Mouse (Mus musculus) layer of hippocampus, adult 8-10 months (tissue): Measurements from ENCODE around the gene Galp. TPM values are rescaled to one million over a fixed set of nuclear protein-coding genes. Genes with fewer than 3 reads are reported as not detected.

Experiments used
- DNase-seq, 2 experiments: peaks; one replicate each; pipeline ENCODE4 v3.0.0; 2022; ENCODE audit warnings: low spot score in 2 of 2
- total RNA-seq, 4 experiments: library from RNA; stranded (reverse); gene quantifications; 2 replicates each; pipeline ENCODE4 v1.2.4; 2022

The Galp gene
- total RNA-seq: not detected

DNA sequence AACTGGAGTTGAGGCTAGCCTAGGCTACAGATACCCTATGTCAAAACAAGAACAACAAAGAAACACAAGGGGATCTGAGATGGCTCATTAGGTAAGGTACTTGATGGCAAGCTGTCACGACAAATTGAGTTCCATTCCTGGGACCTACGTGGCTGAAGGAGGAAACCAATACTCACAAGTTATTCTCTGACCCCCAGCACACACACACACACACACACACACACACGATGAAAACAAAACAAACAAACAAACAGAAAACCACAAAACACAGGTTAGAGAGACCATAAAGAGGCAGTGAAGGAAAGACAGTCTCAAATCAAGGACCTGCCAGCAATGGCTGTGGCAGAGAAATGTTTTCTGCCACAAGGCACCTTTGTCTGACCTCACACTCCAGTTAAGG is at the start of gene Galp:
Gene Galp (plus strand): TSS at position 301 of the 400 bp plus-strand sequence.
- no peak for DNase-seq

DNA sequence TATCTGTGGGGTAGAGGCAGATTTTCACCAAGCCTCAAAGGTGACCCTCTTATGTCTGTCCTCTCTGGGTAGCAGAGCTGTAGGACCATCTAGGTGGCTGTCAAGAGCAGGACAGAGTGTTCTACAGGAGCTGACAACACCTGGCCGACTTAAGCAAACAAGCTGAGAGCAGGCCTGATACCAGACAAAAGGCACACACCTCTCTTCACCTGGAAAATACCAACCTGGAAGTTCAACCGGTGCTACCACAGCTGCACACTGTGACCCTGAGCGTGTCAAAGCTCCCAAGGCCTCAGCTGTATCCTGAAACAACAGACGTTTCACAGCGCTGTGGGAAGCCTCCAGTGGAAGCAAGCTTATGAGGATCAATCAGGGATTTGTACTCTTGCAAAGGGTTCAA is 49.2 kb upstream of the Galp start:
- DNase-seq: no peak

DNA sequence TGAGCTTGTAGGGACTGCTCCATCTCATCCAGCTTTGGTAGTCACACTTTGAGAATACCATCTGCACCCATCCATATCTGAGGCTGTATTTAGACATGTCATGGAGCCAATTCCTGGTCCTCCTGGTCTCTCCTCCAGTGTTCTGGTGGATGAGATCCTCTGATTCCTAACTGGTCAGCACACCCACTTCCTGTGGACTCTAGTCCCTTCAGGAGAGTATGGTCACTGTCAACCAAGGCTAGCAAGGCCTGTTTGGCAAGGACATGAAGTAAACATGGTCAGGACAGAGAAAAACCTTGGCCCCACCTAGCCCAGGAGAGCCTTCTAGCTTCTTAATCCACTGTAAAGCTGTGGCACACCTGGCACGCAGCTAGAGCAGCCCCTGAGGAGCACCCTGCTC is 45.6 kb upstream of the Galp start:
- DNase-seq: no peak

DNA sequence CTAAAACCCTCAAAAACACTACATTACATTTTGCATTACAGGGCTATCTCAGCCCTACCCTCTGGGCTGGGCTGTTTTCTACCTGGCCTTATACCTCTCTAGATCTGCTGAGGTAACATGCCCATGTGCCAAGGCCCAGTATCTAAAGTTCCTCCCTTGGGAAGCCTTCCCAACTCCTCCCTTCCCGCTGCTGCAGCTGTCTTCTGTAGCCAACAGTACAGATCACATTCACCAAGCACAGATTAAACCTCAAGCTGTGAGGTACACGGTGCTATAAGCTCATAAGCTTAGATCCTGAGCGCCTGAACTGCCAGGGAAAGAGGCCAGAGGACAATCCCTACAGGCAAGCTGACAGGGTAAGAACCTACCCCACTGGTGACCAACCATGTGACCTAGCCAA is 44.9 kb upstream of the Galp start:
- DNase-seq: no peak

DNA sequence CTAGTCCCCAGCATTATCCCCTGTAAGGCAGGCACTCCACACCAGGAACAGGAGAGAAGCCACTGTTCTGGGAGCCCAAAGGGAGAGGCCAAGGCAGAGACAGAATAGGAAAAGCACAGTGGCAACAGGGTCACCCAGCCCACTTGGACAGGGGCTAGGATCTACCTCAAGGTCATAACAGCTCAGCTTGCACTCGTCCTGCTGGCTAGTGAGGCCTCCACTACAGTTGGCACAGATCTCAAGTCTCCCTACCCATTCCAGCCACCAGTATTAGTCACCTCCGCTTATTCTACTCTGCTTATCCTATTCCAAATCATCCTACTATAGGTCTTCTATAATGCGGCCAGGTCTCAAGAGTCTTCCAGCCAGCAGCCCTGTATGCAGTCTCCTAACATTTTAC is 43.8 kb upstream of the Galp start:
- DNase-seq: no peak

DNA sequence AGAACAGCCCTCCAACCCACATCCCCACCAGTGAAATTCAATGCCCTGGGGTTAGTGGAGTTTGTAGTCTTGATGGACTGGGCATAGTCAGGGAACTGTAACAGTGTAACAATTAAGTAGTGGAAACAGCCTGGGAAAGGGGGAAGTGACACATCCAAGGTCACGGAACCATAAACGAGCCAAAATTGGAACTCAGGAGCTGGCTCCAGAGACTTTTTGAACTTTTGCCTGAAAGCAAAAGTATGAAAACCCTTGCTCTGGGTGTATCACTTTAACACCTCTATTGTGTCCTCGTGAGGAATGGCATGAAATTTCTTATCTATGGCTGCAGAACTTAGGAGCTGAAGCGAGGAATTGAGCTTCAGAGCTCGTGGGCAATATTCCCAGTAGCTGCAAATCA is 42.7 kb upstream of the Galp start:
- DNase-seq: no peak

DNA sequence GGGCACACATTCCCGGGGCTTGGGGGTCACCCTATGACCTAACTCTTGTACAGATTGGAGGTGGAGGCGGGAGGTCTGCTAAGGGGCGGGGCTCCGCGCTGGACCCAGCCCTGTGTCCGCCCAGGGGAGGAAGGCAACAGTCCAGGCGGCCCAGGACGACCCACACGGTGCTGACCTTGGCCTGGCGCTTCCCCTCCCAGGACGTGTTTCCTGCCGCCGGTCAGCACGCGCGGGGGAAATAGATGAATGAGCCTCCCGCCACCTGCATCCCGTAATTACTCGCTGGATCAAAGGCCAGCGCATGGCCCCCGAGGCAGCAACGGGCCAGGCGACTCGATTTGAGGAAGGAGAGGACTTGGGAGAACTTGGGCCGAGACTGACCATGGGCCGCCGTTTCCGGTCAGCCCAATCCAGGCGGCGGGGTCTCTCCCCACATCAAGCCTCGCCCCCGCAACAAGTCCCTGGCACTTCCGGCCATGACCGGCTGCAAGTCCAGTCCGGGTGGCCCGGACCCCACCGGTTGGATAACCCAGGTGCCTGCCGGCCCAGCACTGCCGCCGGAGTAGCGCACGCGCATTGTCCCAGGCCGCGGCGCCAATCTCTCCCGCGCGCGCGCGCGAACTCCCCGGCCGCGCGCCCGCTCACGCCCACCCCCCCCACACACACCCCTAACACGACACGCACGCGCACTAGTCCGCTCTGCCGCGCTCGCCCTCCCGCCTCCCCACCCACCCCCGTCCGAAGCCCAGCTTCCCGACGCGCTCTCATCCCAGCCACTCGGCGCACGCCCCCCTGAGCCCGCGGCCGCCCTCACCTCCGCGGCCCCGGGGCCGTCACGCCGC is 41.6 kb upstream of the Galp start:
- peak; percentile 63 to 69 for DNase-seq

DNA sequence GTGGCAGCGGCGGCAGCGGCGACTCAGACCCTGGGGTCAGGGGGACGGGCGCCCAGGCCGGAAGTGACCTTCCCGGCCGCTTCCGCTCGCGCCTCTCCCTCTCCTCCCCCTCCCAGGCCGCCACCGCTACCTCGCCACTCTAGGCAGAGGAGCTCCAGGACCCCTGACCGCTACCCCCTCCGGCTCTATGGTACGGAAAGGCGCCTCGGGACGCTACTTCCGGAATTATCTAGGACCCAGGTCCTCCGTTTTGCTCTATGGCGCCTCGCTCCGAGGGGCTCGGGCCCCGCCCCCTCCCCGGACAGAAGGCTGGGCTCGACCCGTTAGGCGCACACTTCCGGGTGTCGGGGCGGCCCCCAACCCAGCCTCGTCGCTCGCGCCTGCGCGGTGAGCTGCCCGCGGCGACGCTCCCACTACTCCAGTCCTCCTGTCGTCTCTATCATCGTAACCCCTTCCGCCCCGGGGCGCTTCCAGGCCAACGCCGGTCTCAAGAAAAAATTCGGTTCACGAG is 40.9 kb upstream of the Galp start, which contains the start of gene Zfp787:
Gene Zfp787 (minus strand): TSS at position 97 of the 511 bp plus-strand sequence.
- DNase-seq: peak; percentile 97

DNA sequence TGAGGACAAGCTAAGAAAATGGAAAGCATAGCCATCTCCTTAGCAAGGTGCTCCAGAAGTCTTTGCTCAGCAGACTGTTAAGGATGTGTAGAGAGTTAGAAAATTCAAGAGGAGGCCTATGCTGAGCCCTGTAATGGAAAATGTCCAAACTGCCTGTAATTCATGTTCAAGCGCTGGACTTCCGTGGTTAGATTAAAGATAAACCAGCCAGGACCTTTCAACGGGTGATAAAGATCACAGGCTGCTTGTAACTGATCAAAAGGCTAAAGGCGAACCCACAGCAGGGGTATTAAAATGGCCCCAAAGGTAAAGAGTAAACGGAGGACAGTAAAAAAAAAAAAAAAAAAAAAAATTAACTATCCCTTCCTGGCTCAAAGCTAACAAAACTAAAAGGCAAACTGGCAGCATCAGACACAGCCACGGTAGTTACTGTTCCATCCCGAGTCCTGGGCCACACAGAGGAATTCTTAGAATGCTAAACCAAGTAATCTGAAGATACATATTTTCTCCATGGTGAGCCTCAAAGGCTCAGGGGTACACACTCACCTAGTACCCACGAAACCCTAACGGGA is 39.9 kb upstream of the Galp start:
- no peak for DNase-seq

DNA sequence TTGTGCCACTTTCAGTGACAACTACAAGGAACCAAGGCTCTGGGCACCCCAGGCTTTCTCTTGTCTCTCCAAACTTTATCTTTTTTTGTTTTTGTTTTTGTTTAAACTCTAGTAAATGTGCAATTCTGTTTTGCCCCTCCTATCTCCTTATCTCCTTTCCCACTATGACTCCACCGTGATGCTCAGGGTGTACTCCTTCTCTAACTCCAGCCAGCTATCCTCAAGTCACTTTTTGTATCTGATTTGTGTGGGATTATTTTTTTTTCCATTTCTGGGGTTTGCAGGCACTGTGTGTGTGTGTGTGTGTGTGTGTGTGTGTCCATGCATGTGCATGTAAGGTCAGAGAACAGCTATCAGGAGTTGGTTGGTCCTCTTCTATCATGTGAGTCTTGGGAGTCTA is 39.4 kb upstream of the Galp start:
- DNase-seq: no peak

DNA sequence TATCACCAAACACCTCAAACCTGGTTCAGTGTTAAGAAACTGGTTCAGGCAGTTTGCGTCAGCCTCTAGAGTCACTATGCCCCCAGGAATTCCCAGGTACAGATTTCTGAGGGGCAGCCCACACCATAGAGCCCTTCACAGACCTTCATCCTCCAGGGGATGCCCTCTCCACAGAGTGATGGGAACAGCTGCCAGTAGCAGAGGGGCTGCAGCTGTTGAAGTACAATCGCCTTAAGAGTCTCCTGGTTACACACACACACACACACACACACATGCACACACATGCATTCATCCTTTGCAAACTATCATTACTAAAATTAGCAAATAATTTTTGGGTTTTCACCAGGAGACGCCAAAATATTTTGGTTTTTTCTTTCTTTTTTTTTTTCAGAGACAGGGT is 37.3 kb upstream of the Galp start:
- no peak for DNase-seq

DNA sequence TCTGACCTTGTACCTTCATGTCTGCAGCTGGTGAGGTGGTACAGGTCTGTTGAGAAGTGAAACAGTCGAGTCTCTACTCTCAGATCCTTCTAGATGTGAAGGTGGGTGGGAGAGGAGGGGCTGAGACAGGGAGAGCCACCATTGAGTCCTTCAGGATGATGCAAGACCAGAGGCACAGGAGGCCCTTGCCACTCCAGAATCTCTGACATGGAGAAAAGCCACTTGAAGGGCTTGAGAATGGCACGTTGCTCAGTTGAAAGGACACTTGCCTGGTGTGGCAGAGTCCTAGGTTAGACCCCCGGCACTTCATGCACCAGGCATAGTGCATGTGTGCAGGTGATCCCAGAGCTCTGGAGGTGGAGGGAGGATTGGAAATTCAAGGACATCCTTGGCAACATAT is 35.3 kb upstream of the Galp start:
- DNase-seq: no peak

DNA sequence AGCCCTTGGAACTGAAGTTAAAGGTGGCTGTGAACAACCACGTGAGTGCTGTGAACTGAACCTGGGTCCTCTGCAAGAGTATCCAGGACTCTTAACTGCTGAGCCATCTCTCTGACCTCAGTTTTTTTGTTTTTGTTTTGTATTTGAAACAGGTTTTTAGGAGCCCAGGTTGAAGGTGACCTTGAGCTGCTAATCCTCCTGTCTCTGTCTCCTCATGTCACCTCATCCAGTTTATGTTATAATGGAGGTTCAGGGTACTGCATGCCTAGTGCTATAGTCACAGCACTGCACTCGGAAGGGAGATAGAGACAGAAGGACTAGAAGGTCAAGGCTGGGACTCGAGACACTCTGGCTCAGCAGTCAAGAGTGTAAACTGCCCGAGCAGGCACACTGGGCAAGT is 34.7 kb upstream of the Galp start:
- no peak for DNase-seq

DNA sequence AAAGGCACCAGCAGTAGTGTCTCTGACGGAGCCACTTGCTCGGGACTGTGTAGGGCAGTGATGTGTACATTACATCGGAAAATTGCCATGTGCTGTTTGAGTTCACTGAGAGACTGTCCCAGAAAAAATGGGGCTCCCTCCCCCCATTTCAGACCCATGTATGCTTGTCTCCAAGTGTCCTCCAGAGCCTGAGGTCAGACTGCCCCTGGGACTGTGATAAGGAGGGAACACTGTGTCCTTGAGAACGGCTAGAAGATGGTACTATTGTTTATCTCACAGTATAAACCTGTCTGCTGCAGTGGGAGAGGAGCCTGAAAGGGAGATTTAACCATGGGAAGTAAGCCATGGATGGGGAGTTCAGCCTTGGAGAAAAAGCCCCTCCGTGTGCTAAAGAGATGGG is 32.2 kb upstream of the Galp start:
- DNase-seq: no peak

DNA sequence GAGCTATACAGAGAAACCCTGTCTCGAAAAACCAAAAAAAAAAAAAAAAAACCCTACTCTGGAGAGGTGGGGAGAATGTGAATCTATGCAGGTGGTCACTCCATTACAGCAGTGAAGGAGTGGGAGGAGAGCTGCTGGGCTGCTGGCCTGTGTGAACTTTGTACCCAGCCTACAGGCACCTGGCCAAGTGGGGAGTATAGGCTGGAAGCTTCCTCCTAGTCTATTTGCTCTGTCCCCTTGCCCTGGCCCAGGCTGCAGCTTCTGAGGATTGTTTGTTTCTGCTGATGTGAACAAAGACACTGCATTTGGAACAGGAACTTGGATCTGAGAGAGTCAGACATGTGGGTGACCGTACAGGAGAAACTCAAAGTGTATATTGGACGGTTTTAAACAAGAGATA is 27.5 kb upstream of the Galp start:
- DNase-seq: no peak

DNA sequence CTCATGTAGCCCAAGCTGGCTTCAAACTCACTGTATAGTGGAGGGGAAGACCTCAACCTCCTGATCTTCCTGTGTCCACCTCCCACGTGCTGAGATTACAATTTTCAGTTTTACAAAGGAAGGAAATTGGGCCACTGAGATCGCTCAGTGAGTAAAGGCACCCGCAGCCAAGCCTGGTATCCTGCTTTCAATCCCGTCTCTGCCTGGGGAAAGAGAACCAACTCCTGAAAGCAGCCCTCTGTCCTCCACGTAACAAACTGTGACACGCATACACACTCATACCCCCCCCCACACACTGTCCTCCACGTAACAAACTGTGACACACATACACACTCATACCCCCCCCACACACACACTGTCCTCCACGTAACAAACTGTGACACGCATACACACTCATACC is 26.5 kb upstream of the Galp start:
- DNase-seq: no peak

DNA sequence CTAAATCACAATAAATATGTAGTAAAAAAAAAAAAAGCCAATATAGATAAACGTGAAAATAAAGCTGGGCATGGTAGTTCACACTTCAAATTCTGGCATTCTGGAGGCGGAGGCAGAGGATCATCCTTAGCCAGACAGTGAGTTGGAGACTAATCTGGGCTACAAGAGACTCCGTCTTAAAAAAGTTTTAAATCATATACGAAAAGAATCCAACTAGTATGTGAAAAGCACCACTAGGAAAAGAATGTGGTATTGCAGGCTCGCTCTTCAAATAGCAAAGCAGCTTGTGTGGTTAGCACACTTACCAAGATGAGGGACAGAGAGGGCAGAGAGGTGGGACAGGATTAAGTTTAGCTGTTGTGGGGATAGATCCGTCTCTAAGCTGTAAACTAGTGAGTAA is 26.0 kb upstream of the Galp start:
- no peak for DNase-seq

DNA sequence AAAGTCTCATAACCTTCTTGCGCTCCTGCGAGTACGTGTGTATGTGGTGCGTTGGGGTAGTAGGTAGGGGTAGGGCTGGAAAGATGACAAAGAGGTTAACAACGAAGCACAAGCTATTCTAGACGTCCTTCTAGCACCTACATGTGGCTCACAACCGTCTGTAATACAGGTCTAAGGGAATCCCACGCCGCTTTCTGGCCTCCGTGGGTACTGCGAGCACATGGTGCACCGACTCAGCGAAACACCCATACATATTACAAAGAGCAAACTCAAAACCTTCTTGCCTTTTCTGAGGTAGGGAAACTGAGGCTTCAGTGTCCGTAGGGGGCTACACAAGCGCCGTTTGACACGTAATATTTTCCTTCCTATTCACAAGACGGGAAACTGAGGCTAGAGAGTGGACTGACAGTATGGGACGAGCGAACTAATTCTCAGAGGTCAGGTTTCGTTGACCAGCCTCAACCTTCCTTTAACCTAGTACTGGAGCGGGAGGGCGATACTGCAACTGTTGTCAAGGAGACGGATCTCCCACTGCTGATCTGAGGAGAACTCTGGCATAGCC is 25.4 kb upstream of the Galp start:
- DNase-seq: peak; percentile 54 to 63

DNA sequence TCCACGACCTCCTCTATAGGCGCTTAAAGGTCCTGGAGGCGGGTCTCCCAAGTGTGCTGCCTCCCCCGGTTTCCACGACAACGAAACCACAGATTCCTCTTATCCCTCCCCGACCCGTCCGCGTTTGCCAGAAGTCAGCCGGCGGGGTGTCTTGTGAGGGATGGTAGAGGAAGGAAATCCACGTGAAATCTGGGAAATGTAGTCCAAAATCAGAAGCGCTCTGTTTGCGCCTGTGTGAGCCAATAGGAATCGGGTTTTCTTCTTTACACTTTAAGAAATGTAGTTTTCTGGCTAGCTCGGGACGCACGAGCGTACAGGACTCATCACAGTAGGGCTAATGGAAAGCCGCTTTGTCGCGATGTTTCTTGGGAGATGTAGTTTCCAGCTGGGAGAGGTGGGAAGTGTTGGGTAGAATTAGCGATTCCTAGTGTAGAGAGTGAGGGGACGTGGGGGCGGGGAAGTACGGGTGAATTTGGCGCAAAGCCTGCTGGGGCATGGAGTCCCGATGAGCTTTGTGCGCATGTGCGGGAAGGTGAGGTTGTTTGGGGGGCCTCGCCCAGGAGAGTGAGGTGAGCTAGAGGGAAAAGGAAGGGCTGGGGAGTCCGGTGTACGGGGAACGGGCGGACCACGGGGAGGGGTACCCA is 24.8 kb upstream of the Galp start, which contains the start of gene Zfp444:
Gene Zfp444 (plus strand): TSS at position 221 of the 644 bp plus-strand sequence.
- peak; percentile 99 for DNase-seq

DNA sequence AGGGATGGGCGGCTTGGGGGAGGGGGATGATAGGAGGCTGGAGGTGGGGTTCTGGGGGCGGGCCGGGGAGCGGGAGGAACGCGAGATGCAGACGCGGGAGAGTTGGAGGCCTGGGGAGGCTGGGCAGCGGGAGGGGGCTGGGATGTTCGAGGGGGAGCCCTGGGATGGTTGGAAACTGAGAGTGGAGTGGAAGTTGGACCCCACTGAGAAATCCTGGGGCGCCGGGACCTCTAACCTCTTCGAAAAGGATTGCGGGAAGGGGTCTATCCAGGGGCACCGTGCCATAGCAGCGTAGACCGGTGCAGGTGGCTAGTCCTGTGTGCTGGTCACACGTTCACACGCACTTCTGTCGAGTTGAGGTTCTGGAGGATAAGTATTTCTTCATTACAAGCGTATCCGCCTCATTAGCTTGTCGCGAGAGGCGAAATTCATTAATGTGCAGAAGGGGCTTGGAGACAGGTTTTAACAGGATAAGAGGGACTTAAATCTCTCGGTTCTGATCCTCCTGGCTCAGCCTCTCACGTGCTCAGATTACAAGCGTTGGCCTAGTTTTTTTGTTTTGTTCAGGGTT is 24.1 kb upstream of the Galp start:
- peak; percentile 24 to 27 for DNase-seq

DNA sequence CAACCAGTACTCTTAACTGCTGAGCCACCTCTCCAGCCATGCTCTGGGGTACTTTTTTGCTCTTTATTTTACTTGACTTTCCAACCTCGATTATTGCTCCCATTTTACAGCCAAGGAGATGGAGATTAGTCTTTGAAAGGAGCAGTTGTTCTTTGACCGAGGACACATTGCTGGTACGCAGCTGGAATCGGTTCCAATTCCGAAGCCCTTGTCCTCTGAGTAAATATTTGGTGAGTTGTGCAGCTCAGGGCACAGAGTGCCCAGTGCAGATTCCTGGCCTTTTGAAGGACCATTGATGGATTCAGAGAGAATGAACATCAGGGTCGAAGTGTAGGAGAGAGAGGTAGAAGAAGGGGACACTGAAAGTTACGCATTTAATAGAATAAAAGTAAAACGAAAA is 23.0 kb upstream of the Galp start:
- DNase-seq: no peak
